Mouse (Mus musculus): Measurements from ENCODE around the gene Ypel5. TPM values are rescaled to one million over a fixed set of nuclear protein-coding genes. Genes with fewer than 3 reads are reported as not detected.

Gene Ypel5
- 83.0 TPM for polyA plus RNA-seq (2014; fragmentation: Illumina TruSeq; extraction: RNeasy Lipid Tissue Mini Kit (QIAGEN cat#74804); ENCODE audit: low read depth, low replicate concordance)

GRCm38 (mm10) chr17:72836158-72837115, at the start of gene Ypel5:
Gene Ypel5 (plus strand): TSS chr17:72836453.

Other genes starting within 250 kb of the Ypel5 start
- 0.15 TPM for gene Alk, start 231.8 kb upstream of the Ypel5 start, polyA plus RNA-seq (2014; fragmentation: Illumina TruSeq; extraction: RNeasy Lipid Tissue Mini Kit (QIAGEN cat#74804); ENCODE audit: low read depth, low replicate concordance)
- 1.5 TPM for gene Lbh, start 81.9 kb downstream of the Ypel5 start, polyA plus RNA-seq (2014; fragmentation: Illumina TruSeq; extraction: RNeasy Lipid Tissue Mini Kit (QIAGEN cat#74804); ENCODE audit: low read depth, low replicate concordance)

All from testis, adult 10 weeks (tissue).